In the genomic region with DNA sequence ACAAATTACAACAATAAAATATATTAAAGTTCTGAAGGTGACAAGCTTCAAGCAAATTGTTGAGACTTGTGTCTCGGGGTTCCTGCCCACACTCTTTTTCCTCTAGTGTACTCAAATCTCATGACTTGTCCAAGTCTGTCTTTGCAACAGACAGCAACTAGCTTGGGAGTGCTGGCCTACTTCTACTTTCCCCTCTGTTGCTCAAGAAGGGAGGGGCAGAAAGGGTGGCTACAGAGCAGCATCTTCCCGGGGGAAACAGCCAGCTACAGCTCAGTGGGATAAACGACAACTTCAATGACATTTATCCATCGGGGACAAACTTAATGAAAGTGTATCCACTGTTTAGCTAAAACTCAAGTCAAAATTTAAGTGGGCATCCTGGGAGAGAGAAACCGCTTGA, we compare ENCODE assay signal across 18 mouse cellular contexts. TPM values are rescaled to one million over a fixed set of nuclear protein-coding genes. Genes with fewer than 3 reads are reported as not detected.
A peak's percentile ranks its signal among the peaks of the same experiment; 100 is the strongest.
DNase-seq lines count a peak whose midpoint lies in the region; ATAC-seq and TF ChIP-seq lines count a peak whose summit lies in the region.
"Had no signal": no experiment of that assay in that cellular context is flagged by ENCODE, and none has a peak within 500 bp of the region (broad histone marks: within the 10 kb centered on the region; RNA-seq: fewer than 3 reads in every experiment).

No protein-coding gene starts in this region.

- ATAC-seq in heart, embryonic 11.5 days (replicated peaks; ENCODE audit: insufficient number of reproducible peaks, low FRiP score, low TSS enrichment), result no peak
- ATAC-seq in liver, embryonic 12.5 days, result no peak
- ATAC-seq in liver, embryonic 16.5 days (ENCODE audit: low read depth), result no peak
- ATAC-seq: forebrain, embryonic 16.5 days; hindbrain, embryonic 16.5 days; inflammation-experienced regulatory T-cells, adult 6 months had no signal

- H3K9me3 ChIP-seq in heart, embryonic 11.5 days (replicated peaks; ENCODE audit: control insufficient read depth, low read length), result no peaks in the 10 kb centered on the region
- H3K9me3 ChIP-seq in liver, embryonic 12.5 days (replicated peaks), result no peaks in the 10 kb centered on the region
- no peaks in the 10 kb centered on the region for H3K9me3 ChIP-seq in liver, embryonic 16.5 days (replicated peaks; ENCODE audit: control insufficient read depth, low read length)
- H3K9me3 ChIP-seq: embryonic facial prominence, embryonic 10.5 days; hindbrain, embryonic 12.5 days had no signal

- H3K4me3 ChIP-seq in heart, embryonic 11.5 days (ENCODE audit: low read depth, low read length), result no peak overlapping the region
- no peak overlapping the region for H3K4me3 ChIP-seq in liver, embryonic 12.5 days
- H3K4me3 ChIP-seq in liver, embryonic 16.5 days (ENCODE audit: low read depth, low read length), result no peak overlapping the region
- no peak overlapping the region for H3K4me3 ChIP-seq in layer of hippocampus, adult 2 months
- H3K4me3 ChIP-seq: embryonic facial prominence, embryonic 10.5 days; hindbrain, embryonic 12.5 days had no signal

- no peak overlapping the region for H3K4me2 ChIP-seq in heart, embryonic 11.5 days
- H3K4me2 ChIP-seq in liver, embryonic 12.5 days, result peak overlapping the region; percentile 67
- peak overlapping the region; percentile 21; the same call in 1 of the 2 replicates for H3K4me2 ChIP-seq in liver, embryonic 16.5 days (ENCODE audit: low read depth, low read length)
- H3K4me2 ChIP-seq: hindbrain, embryonic 12.5 days had no signal

- no peak for TF ChIP-seq CTCF in layer of hippocampus, adult 2 months (conservative IDR thresholded peaks at IDR 0.05)

- H3K27me3 ChIP-seq in heart, embryonic 11.5 days (ENCODE audit: control insufficient read depth, insufficient read depth, low read length), result no peaks in the 10 kb centered on the region
- H3K27me3 ChIP-seq in liver, embryonic 12.5 days (replicated peaks), result no peaks in the 10 kb centered on the region
- no peaks in the 10 kb centered on the region for H3K27me3 ChIP-seq in liver, embryonic 16.5 days (ENCODE audit: control insufficient read depth, insufficient read depth, low read depth, low read length)
- H3K27me3 ChIP-seq: hindbrain, embryonic 12.5 days had no signal

- no peaks in the 10 kb centered on the region for H3K4me1 ChIP-seq in heart, embryonic 11.5 days (ENCODE audit: control insufficient read depth, insufficient read depth, low read length)
- H3K4me1 ChIP-seq in liver, embryonic 12.5 days, result peaks cover 91% of the 10 kb centered on the region
- H3K4me1 ChIP-seq in liver, embryonic 16.5 days (ENCODE audit: control insufficient read depth, low read depth, low read length), result peaks cover 77% of the 10 kb centered on the region

- H3K36me3 ChIP-seq in heart, embryonic 11.5 days (ENCODE audit: control insufficient read depth, insufficient read depth, low read length), result no peaks in the 10 kb centered on the region
- H3K36me3 ChIP-seq in liver, embryonic 12.5 days, result peaks cover 72% of the 10 kb centered on the region
- peaks cover 4% of the 10 kb centered on the region for H3K36me3 ChIP-seq in liver, embryonic 16.5 days (ENCODE audit: control insufficient read depth, insufficient read depth)
- H3K36me3 ChIP-seq: hindbrain, embryonic 12.5 days had no signal

- DNase-seq in heart, adult 11 months, result peak; percentile 91
- DNase-seq in adipocyte (ENCODE audit: low spot score), result peak; percentile 39
- no peak for DNase-seq in layer of hippocampus, adult 2 months (ENCODE audit: low spot score in 2 of 2)
- no peak for DNase-seq in layer of hippocampus, adult 9-10 months (ENCODE audit: low spot score)
- DNase-seq: adrenal gland, adult 8-10 months; adrenal gland, postnatal 36 days; cerebellum, adult 2 months; cerebellum, postnatal 10 days; heart, postnatal 10 days; heart, postnatal 4 days had no signal

- H3K27ac ChIP-seq in heart, embryonic 11.5 days (ENCODE audit: low read depth, low read length), result no peak overlapping the region
- peak overlapping the region; percentile 95 for H3K27ac ChIP-seq in liver, embryonic 12.5 days
- H3K27ac ChIP-seq in liver, embryonic 16.5 days (ENCODE audit: low read length), result peak overlapping the region; percentile 87
- no peak overlapping the region for H3K27ac ChIP-seq in layer of hippocampus, adult 2 months
- H3K27ac ChIP-seq: embryonic facial prominence, embryonic 10.5 days; hindbrain, embryonic 12.5 days had no signal

- no peak overlapping the region for H3K9ac ChIP-seq in heart, embryonic 11.5 days (ENCODE audit: low read depth, low read length)
- H3K9ac ChIP-seq in liver, embryonic 12.5 days, result peak overlapping the region; percentile 65
- peak overlapping the region; percentile 35; the same call in 1 of the 2 replicates for H3K9ac ChIP-seq in liver, embryonic 16.5 days (ENCODE audit: low read depth, low read length)
- H3K9ac ChIP-seq: hindbrain, embryonic 12.5 days had no signal

- WGBS in heart, embryonic 11.5 days (ENCODE audit: insufficient replicate concordance), result 79% methylated on average over 5 of the region's 5 CpGs
- 76% methylated on average over 5 of the region's 5 CpGs for WGBS in liver, embryonic 12.5 days (ENCODE audit: insufficient replicate concordance)
- WGBS in liver, embryonic 16.5 days (ENCODE audit: insufficient replicate concordance), result 72% methylated on average over 5 of the region's 5 CpGs

RNA-seq across cellular contexts. Expression of a gene that starts 5.4 kb away (rescaled TPM):
- 34.6 and 38.7 TPM in 2 replicates for polyA plus RNA-seq in heart, embryonic 11.5 days (2014; fragmentation: Nextera tagmentation; extraction: Ambion mirVana)
- polyA plus RNA-seq in liver, embryonic 12.5 days (2016; fragmentation: Nextera tagmentation; extraction: Ambion mirVana), result 59.3 and 60.6 TPM in 2 replicates
- 45.5 and 48.2 TPM in 2 replicates for polyA plus RNA-seq in liver, embryonic 16.5 days (2015; fragmentation: Nextera tagmentation; extraction: Ambion mirVana)
- 10 to 100 TPM; 17.9 to 19.5 TPM for total RNA-seq in layer of hippocampus, adult 2 months (2021)

RNA-seq across cellular contexts. Expression of a gene that starts 36.8 kb away (rescaled TPM):
- polyA plus RNA-seq in heart, embryonic 11.5 days (2014; fragmentation: Nextera tagmentation; extraction: Ambion mirVana), result 32.0 and 35.2 TPM in 2 replicates
- polyA plus RNA-seq in liver, embryonic 12.5 days (2016; fragmentation: Nextera tagmentation; extraction: Ambion mirVana), result 15.4 and 16.0 TPM in 2 replicates
- 25.8 and 26.6 TPM in 2 replicates for polyA plus RNA-seq in liver, embryonic 16.5 days (2015; fragmentation: Nextera tagmentation; extraction: Ambion mirVana)
- total RNA-seq in layer of hippocampus, adult 2 months (2021), result 1 to 10 TPM; 2.5 to 3.3 TPM

Comparison
In these comparisons a context has a peak if more than half of its experiments do, and no peak if none do; other contexts are left out.
1. DNase-seq: peak in heart, adult 11 months (single experiment) and adipocyte (single experiment); none in layer of hippocampus, adult 2 months (0 of 2) and layer of hippocampus, adult 9-10 months (single experiment).
2. H3K27ac ChIP-seq: peak in liver, embryonic 12.5 days (single experiment) and liver, embryonic 16.5 days (single experiment); none in heart, embryonic 11.5 days (single experiment) and layer of hippocampus, adult 2 months (single experiment).